Mouse (Mus musculus): ENCODE results near the gene Fis1.

GRCm38 (mm10) chr5:136979762-136980161, 26.7 kb downstream of the Fis1 start:
- TF ChIP-seq CTCF (conservative IDR thresholded peaks at IDR 0.05; ENCODE audit: low read length) (no peak), POU5F1 (IDR thresholded peaks at IDR 0.05; ENCODE audit: borderline replicate concordance, low read length) (no peak)
